Mouse (Mus musculus): ENCODE results near the gene Tex101.

- TF ChIP-seq POLR2A (IDR thresholded peaks at IDR 0.05; ENCODE audit: extremely low read depth, insufficient read depth, low read length), result no peak
- no peak for TF ChIP-seq CTCF (IDR thresholded peaks at IDR 0.05; ENCODE audit: low read depth, low read length)
Observed at GRCm38 (mm10) chr7:24646486-24646885, 30.0 kb downstream of the Tex101 start.

All from liver, adult 2 months (tissue).